Mouse (Mus musculus): ENCODE results near the gene Sv2b. TPM values are rescaled to one million over a fixed set of nuclear protein-coding genes. Genes with fewer than 3 reads are reported as not detected.

Sv2b gene
- polyA plus RNA-seq, 1 experiment = not detected

DNA sequence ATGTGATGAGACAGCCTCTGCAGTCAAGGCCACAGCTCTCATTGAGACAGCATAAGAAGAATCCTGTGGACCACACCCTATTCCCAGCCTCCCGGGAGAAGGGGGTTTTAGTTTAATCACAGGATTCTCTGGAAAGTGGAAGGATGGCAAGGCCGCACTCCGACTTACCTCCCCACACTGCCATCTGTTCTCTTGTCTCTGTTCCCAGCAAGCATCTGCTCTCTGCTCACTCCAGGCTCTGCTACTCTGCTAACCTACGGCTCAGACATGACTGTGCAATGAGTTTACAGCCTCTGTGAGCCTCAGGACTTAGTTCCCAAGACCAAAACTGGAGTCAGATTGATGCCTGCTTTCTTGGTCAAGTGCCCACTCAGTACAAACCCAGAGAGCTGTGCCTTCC is 43.8 kb downstream of the Sv2b start:
- 79% methylated on average over 4 of the region's 4 CpGs for WGBS
- TF ChIP-seq CTCF (IDR thresholded peaks at IDR 0.05; ENCODE audit: control insufficient read depth, insufficient read depth, low read length) (no peak), POLR2A (IDR thresholded peaks at IDR 0.05; ENCODE audit: borderline replicate concordance, control insufficient read depth, low read depth, low read length) (no peak)

DNA sequence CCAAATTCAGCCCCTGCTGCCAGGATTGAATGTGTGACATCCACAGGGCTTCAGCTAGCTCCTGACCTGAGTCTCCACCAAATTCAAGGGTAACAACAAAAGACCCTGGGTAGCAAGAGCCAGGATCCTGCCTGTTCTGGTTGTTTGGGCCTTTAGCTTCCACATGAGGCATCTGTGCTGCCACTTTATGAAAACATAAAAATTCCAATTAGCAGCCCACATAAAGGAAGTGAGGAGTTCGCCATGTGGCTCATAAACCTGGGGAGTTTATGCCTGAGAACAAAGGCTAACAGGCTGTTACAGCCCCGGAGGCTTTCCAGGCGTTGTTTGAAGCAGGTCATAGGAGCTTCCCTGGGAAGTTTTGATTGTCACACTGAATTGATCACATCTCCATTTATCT is 49.1 kb downstream of the Sv2b start:
- WGBS = 63% methylated on average over 3 of the region's 3 CpGs
- no peak overlapping the region for H3K27ac ChIP-seq (ENCODE audit: control insufficient read depth, insufficient read depth, low read depth, low read length, poor library complexity)
- no peak overlapping the region for H3K4me3 ChIP-seq (replicated peaks; ENCODE audit: control insufficient read depth, low read depth, low read length)
- no peaks in the 10 kb centered on the region for H3K4me1 ChIP-seq (ENCODE audit: control insufficient read depth, insufficient read depth, low read length)
- TF ChIP-seq POLR2A (IDR thresholded peaks at IDR 0.05; ENCODE audit: borderline replicate concordance, control insufficient read depth, low read depth, low read length) (no peak), CTCF (IDR thresholded peaks at IDR 0.05; ENCODE audit: control insufficient read depth, insufficient read depth, low read length) (no peak)

More for the DNA sequence above, 43.8 kb downstream of the Sv2b start:
- H3K4me1 ChIP-seq (ENCODE audit: control insufficient read depth, insufficient read depth, low read length) = no peaks in the 10 kb centered on the region
- H3K27ac ChIP-seq (ENCODE audit: control insufficient read depth, insufficient read depth, low read depth, low read length, poor library complexity) = no peak overlapping the region
- no peak overlapping the region for H3K4me3 ChIP-seq (replicated peaks; ENCODE audit: control insufficient read depth, low read depth, low read length)

DNA sequence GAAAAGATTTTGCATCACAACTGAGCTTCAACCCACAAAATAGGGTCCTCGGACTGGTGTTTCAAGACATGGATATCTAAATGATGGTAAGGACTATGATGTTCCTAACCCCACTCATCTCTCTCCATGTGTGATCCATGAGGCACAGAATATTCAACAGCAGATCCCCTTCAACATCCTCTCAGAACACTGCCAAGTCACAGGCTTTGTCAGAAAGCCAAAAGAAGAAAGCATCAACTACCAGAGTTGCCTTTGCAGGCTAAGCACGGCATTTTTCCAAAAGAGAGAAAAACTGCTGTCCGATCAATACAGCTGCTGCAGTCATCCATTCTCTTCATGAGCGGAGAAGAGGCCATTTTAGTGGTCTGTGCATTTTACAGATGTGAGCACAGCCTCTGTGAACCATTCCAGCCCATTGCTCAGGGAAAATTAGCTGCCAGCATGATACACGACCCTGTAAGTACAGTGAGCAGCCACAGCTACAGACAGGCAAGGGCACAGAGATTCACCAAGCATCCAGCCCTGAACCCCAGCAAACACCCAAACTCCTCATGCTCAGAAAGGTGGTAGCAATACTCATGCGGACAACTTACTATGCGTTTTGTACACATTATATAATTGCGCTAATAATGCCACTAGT is 55.3 kb downstream of the Sv2b start:
- 80% methylated on average over 8 of the region's 8 CpGs for WGBS

DNA sequence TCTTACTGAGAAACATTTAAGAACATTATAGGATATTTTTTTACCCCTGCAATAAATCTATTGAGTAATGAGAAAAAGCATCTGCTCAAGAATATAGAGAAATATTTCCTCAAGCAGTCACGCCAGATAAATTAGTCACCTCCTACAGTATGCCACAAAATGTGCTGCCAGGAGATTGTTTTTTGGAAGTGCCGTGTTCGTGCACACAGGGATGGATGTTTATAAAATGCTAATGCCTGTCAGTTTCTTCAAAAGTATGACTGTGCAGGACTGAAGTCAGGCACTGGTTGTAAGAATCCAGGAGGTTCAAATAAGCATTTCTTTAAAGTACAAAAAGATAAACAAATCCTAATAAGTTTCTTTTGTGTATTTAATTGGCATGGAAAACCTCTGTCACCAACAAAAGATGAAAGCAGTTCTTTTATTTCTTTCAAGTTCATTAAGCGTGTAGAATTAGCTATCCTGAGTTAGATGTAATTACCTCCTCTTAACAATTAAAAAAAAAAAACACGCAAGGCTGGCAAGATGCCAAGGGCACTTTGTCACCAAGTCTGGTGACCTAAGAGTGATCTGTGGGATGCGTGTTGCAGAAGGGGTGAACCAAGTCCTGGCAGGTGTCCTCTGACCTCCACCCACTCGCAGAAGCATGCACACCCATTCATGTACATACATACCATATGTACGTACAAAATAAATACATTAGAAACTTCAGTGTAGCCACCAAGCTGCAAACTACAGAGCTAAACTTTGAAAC is 68.1 kb downstream of the Sv2b start:
- Histone ChIP-seq H3K4me3 (replicated peaks; ENCODE audit: control insufficient read depth, low read depth, low read length) (no peak overlapping the region), H3K4me1 (ENCODE audit: control insufficient read depth, insufficient read depth, low read length) (no peaks in the 10 kb centered on the region), H3K27ac (ENCODE audit: control insufficient read depth, insufficient read depth, low read depth, low read length, poor library complexity) (no peak overlapping the region)
- 85% methylated on average over 8 of the region's 8 CpGs for WGBS
- TF ChIP-seq CTCF (IDR thresholded peaks at IDR 0.05; ENCODE audit: control insufficient read depth, insufficient read depth, low read length) (no peak), POLR2A (IDR thresholded peaks at IDR 0.05; ENCODE audit: borderline replicate concordance, control insufficient read depth, low read depth, low read length) (no peak)

More for the DNA sequence above, 55.3 kb downstream of the Sv2b start:
- Histone ChIP-seq H3K27ac (ENCODE audit: control insufficient read depth, insufficient read depth, low read depth, low read length, poor library complexity) (no peak overlapping the region), H3K4me3 (replicated peaks; ENCODE audit: control insufficient read depth, low read depth, low read length) (no peak overlapping the region), H3K4me1 (ENCODE audit: control insufficient read depth, insufficient read depth, low read length) (no peaks in the 10 kb centered on the region)
- TF ChIP-seq POLR2A (IDR thresholded peaks at IDR 0.05; ENCODE audit: borderline replicate concordance, control insufficient read depth, low read depth, low read length) = no peak
- no peak for TF ChIP-seq CTCF (IDR thresholded peaks at IDR 0.05; ENCODE audit: control insufficient read depth, insufficient read depth, low read length)

DNA sequence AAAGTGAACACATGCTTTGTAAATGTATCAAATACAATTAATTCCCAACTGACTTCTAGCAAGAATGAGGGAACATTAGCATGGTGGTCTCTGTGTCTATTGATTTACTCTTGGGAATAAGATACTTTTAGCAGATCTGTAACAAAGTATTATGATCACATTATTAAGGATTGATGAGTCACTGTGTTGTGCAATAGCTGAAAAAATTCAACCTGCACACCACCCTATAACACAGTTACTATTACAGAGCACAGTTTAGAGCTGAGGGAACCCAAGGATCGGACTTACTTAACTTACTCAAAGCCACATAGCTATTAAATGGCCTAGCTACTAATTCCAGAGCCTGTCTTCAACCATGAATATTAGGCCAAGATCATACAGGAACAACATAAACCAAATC is 72.7 kb downstream of the Sv2b start:
- no peak overlapping the region for H3K27ac ChIP-seq (ENCODE audit: control insufficient read depth, insufficient read depth, low read depth, low read length, poor library complexity)
- H3K4me1 ChIP-seq (ENCODE audit: control insufficient read depth, insufficient read depth, low read length) = no peaks in the 10 kb centered on the region
- no peak overlapping the region for H3K4me3 ChIP-seq (replicated peaks; ENCODE audit: control insufficient read depth, low read depth, low read length)
- no peak for TF ChIP-seq POLR2A (IDR thresholded peaks at IDR 0.05; ENCODE audit: borderline replicate concordance, control insufficient read depth, low read depth, low read length)
- WGBS = 65% methylated on average over 1 of the region's 1 CpGs

DNA sequence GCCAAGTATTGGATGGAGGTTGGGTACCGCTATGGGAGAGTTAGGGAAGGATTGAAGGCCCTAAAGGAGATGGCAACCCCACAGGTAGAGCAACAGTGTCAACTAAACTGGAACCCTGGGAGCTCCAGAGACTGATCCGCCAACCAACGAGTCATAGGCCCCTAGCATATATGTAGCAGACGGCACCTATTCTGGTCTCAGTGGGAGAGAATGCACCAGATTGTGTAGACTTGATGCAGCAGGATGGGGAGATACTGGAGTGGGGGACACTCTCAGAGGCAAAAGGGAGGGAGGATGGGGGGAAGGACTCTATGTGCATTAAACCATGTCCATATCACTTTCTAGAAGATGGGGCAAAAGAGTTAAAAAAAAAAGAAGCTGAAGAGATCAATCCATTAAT is 84.9 kb downstream of the Sv2b start:
- 80% methylated on average over 4 of the region's 4 CpGs for WGBS
- no peak overlapping the region for H3K4me3 ChIP-seq (replicated peaks; ENCODE audit: control insufficient read depth, low read depth, low read length)
- no peak overlapping the region for H3K27ac ChIP-seq (ENCODE audit: control insufficient read depth, insufficient read depth, low read depth, low read length, poor library complexity)
- no peaks in the 10 kb centered on the region for H3K4me1 ChIP-seq (ENCODE audit: control insufficient read depth, insufficient read depth, low read length)
- no peak for TF ChIP-seq POLR2A (IDR thresholded peaks at IDR 0.05; ENCODE audit: borderline replicate concordance, control insufficient read depth, low read depth, low read length)
- no peak for TF ChIP-seq CTCF (IDR thresholded peaks at IDR 0.05; ENCODE audit: control insufficient read depth, insufficient read depth, low read length)

DNA sequence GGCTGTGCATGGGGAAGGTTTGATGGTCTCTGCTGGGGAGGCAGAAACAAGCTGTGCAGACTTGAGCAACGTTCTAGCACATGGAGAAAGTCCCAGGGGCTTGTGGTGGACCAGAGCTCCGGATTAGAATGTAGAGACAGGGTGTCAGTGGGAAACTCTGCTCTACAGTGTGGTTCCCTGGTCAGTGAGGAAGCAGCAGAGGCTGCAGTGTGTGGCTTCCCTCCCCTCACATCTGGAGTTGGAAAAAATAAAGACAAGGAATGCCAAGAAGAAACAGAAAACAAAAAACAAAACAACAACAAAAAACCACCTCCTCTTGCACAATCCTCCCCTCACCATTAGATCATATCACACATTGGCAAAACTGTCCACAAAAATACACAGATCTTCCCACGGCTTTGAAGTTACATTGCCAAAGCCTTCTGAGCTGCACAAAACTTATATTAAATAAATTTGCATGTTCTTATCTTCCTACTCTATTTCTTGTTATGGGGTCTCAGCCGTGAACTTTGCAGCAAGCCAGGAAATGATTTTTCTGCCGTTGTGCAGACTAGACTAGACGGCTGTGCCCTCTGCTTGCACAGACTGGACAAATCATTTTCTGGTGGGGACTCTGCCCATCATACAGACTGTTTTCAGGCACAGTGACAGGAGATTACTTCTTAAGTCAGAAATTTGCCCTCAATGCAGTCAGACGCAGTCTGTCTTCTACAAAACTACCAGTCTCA is 86.2 kb downstream of the Sv2b start:
- no peaks in the 10 kb centered on the region for H3K4me1 ChIP-seq (ENCODE audit: control insufficient read depth, insufficient read depth, low read length)
- no peak overlapping the region for H3K4me3 ChIP-seq (replicated peaks; ENCODE audit: control insufficient read depth, low read depth, low read length)
- WGBS = 58% methylated on average over 7 of the region's 7 CpGs
- no peak overlapping the region for H3K27ac ChIP-seq (ENCODE audit: control insufficient read depth, insufficient read depth, low read depth, low read length, poor library complexity)
- TF ChIP-seq CTCF (IDR thresholded peaks at IDR 0.05; ENCODE audit: control insufficient read depth, insufficient read depth, low read length) (no peak), POLR2A (IDR thresholded peaks at IDR 0.05; ENCODE audit: borderline replicate concordance, control insufficient read depth, low read depth, low read length) (no peak)

DNA sequence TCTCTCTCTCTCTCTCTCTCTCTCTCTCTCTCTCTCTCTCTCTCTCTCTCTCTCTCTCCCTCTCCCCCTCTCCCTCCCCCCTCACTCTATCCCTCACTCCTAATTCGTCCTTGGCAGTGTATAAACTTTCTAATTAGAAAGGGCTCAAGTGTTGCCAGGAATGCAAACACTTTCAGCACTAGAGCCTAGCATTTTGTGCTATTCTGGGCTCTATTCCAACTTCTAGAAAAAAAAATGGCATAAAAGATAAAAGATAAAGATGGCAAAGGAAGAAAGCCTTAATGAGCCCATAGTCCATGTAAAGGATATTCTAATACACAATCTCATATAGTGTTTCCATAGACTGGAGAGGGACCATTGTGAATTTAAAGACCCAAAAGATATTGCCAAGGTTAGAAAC is 88.3 kb downstream of the Sv2b start:
- 41% methylated on average over 1 of the region's 1 CpGs for WGBS
- TF ChIP-seq CTCF (IDR thresholded peaks at IDR 0.05; ENCODE audit: control insufficient read depth, insufficient read depth, low read length) = no peak
- TF ChIP-seq POLR2A (IDR thresholded peaks at IDR 0.05; ENCODE audit: borderline replicate concordance, control insufficient read depth, low read depth, low read length) = no peak
- no peak overlapping the region for H3K4me3 ChIP-seq (replicated peaks; ENCODE audit: control insufficient read depth, low read depth, low read length)
- H3K27ac ChIP-seq (ENCODE audit: control insufficient read depth, insufficient read depth, low read depth, low read length, poor library complexity) = no peak overlapping the region
- no peaks in the 10 kb centered on the region for H3K4me1 ChIP-seq (ENCODE audit: control insufficient read depth, insufficient read depth, low read length)

Data from bone marrow, adult 2 months (tissue).